Mouse (Mus musculus) cerebellum, postnatal 14 days (tissue): ENCODE results near the gene Gm10974.
A peak's percentile ranks its signal among the peaks of the same experiment; 100 is the strongest.

Source experiments
- DNase-seq, 2 experiments: peaks; one replicate each; pipeline ENCODE4 v3.0.0; 2021; ENCODE audit warnings: mixed read lengths in 2 of 2

Gm10974 gene

GRCm38 (mm10) chr7:66365904-66366303 is at the start of gene Gm10974:
Gene Gm10974 (plus strand): TSS chr7:66365905.
- no peak for DNase-seq

- DNase-seq: no peak
Observed at GRCm38 (mm10) chr7:66318147-66318546, 47.6 kb upstream of the Gm10974 start.

- peak; percentile 30 to 42 for DNase-seq
Observed at GRCm38 (mm10) chr7:66320996-66321395, 44.7 kb upstream of the Gm10974 start.

GRCm38 (mm10) chr7:66323252-66324015 is 42.3 kb upstream of the Gm10974 start:
- no peak for DNase-seq

GRCm38 (mm10) chr7:66325419-66326053 is 40.2 kb upstream of the Gm10974 start:
- DNase-seq: no peak

- no peak for DNase-seq
Observed at GRCm38 (mm10) chr7:66327516-66327915, 38.2 kb upstream of the Gm10974 start.

GRCm38 (mm10) chr7:66330610-66331009 is 35.1 kb upstream of the Gm10974 start:
- DNase-seq: no peak

- DNase-seq: no peak
Observed at GRCm38 (mm10) chr7:66332340-66332739, 33.4 kb upstream of the Gm10974 start.

- DNase-seq: no peak
Observed at GRCm38 (mm10) chr7:66333906-66334500, 31.7 kb upstream of the Gm10974 start.

- no peak for DNase-seq
Observed at GRCm38 (mm10) chr7:66336955-66337354, 28.8 kb upstream of the Gm10974 start.

GRCm38 (mm10) chr7:66339625-66340024 is 26.1 kb upstream of the Gm10974 start:
- no peak for DNase-seq

GRCm38 (mm10) chr7:66340044-66340443 is 25.7 kb upstream of the Gm10974 start:
- DNase-seq: no peak

- DNase-seq: peak; percentile 30 to 62
Observed at GRCm38 (mm10) chr7:66342323-66342722, 23.4 kb upstream of the Gm10974 start.

GRCm38 (mm10) chr7:66342831-66343230 is 22.9 kb upstream of the Gm10974 start:
- no peak for DNase-seq

- no peak for DNase-seq
Observed at GRCm38 (mm10) chr7:66343307-66343706, 22.4 kb upstream of the Gm10974 start.

- DNase-seq: peak; percentile 17 to 23
Observed at GRCm38 (mm10) chr7:66346959-66347663, 18.6 kb upstream of the Gm10974 start.

- DNase-seq: no peak
Observed at GRCm38 (mm10) chr7:66348588-66348987, 17.1 kb upstream of the Gm10974 start.

- DNase-seq: no peak
Observed at GRCm38 (mm10) chr7:66349670-66350069, 16.0 kb upstream of the Gm10974 start.

GRCm38 (mm10) chr7:66351074-66351473 is 14.6 kb upstream of the Gm10974 start:
- DNase-seq: no peak

- no peak for DNase-seq
Observed at GRCm38 (mm10) chr7:66354911-66355310, 10.8 kb upstream of the Gm10974 start.

- no peak for DNase-seq
Observed at GRCm38 (mm10) chr7:66355791-66356522, 9.7 kb upstream of the Gm10974 start.

GRCm38 (mm10) chr7:66358461-66358860 is 7.2 kb upstream of the Gm10974 start:
- no peak for DNase-seq

- DNase-seq: no peak
Observed at GRCm38 (mm10) chr7:66359044-66359443, 6.7 kb upstream of the Gm10974 start.
